Mouse (Mus musculus): ENCODE results near the gene Kcnq2. TPM values are rescaled to one million over a fixed set of nuclear protein-coding genes. Genes with fewer than 3 reads are reported as not detected.

Kcnq2 gene
- polyA plus RNA-seq (2014; fragmentation: Nextera tagmentation; extraction: Ambion mirVana) = 0.17 and 0.30 TPM in 2 replicates

DNA sequence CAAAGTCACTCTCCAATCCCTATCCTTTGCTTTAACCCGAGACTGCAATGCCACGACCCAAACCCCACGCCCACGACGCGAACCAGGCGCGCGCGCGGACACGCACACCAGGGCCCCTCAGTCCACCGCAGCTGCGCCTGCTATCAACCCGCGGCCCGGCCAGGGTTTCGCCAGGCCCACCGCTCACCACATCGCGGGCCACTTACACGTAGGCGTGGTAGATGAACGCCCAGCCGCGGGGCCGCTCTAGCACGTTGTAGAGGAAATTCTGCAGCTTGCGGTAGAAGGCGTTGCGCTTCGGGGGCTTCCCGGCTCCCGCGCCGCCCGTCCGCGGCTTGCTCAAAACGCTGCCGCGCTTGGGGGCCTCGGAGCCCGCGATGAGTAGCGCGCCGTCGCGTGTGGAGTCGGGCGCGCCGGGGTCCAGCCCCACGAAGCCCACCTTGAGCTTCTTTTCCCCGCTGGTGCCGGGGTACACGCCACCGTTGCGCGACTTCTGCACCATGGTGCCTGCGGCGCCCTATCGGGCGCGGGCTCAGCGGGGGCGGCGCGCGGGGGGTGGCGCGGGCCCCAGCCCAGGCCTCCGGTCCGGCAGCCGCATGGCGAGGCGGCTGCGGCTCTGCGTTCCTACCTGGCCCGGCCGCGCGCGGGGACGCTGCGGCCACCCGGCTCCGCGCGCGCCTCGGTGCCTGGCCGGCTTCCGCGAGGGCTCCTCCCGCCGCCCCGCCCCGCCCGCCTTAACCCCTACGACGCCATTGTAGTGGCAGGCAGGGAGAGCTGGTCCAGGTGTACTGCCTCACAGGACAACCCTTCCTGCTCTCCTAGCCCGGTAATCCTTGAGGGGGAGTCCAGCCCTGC is at the start of gene Kcnq2:
Gene Kcnq2 (minus strand): TSS at position 710 of the 855 bp plus-strand sequence.
- Histone ChIP-seq H3K9me3 (replicated peaks; ENCODE audit: control insufficient read depth, low read length) (no peaks in the 10 kb centered on the region), H3K27me3 (ENCODE audit: control insufficient read depth, insufficient read depth, low read length) (peaks cover 75% of the 10 kb centered on the region), H3K4me3 (ENCODE audit: low read depth, low read length) (peak within 1 kb of the TSS; percentile 42), H3K36me3 (ENCODE audit: control insufficient read depth, insufficient read depth, low read length) (no peaks in the 10 kb centered on the region), H3K4me2 (peak within 1 kb of the TSS; percentile 64), H3K27ac (ENCODE audit: low read depth, low read length) (no peak within 1 kb of the TSS), H3K4me1 (ENCODE audit: control insufficient read depth, insufficient read depth, low read length) (peaks cover 8% of the 10 kb centered on the region), H3K9ac (ENCODE audit: low read depth, low read length) (no peak within 1 kb of the TSS)
- ATAC-seq (replicated peaks; ENCODE audit: insufficient number of reproducible peaks, low FRiP score, low TSS enrichment) = no peak
- under 1% methylated on average over 99 of the region's 104 CpGs for WGBS (ENCODE audit: insufficient replicate concordance)

DNA sequence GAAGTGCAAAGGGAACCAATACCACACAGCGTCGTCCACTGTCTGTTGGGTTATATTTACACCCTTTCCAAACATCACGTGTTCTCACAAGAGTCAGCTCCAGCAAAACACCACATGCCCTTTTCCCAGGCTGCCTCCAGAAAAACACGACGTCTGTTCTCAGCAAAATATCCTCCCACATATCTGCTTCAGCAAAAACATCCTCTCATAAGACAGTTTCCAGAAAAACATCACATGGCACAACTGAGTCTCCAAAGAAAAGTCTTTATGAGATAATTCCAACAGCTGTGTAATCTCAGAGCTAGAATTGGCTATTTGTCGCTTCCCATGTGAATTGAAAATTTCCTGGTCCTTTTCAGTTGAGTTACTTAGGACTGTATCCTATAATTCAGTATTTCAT is 45.8 kb upstream of the Kcnq2 start:
- Histone ChIP-seq H3K4me1 (ENCODE audit: control insufficient read depth, insufficient read depth, low read length) (no peaks in the 10 kb centered on the region), H3K9ac (ENCODE audit: low read depth, low read length) (no peak overlapping the region), H3K9me3 (replicated peaks; ENCODE audit: control insufficient read depth, low read length) (no peaks in the 10 kb centered on the region), H3K4me3 (ENCODE audit: low read depth, low read length) (no peak overlapping the region), H3K27me3 (ENCODE audit: control insufficient read depth, insufficient read depth, low read length) (no peaks in the 10 kb centered on the region), H3K27ac (ENCODE audit: low read depth, low read length) (no peak overlapping the region), H3K36me3 (ENCODE audit: control insufficient read depth, insufficient read depth, low read length) (no peaks in the 10 kb centered on the region), H3K4me2 (no peak overlapping the region)
- ATAC-seq (replicated peaks; ENCODE audit: insufficient number of reproducible peaks, low FRiP score, low TSS enrichment) = no peak
- WGBS (ENCODE audit: insufficient replicate concordance) = 66% methylated on average over 6 of the region's 6 CpGs

DNA sequence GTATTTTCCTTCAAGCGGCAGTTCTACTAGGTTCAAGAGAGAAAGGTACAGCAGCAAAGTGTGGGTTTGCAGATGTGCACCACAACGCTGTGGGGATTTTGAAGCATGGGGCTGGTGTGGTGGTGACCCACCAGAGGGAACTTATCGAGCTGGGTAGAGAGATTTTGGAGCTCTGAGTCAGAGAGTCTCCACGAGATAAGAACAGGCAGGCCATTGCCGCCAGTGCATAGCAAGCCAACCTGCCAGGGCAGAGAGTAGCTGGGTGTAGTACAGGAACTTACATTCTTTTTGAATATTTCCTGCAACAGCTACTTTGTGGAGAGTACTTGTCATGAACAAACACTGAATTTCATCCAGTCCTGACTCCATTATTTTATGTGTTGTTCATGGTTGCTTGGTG is 43.4 kb upstream of the Kcnq2 start:
- no peak for ATAC-seq (replicated peaks; ENCODE audit: insufficient number of reproducible peaks, low FRiP score, low TSS enrichment)
- Histone ChIP-seq H3K4me3 (ENCODE audit: low read depth, low read length) (no peak overlapping the region), H3K27ac (ENCODE audit: low read depth, low read length) (no peak overlapping the region), H3K4me1 (ENCODE audit: control insufficient read depth, insufficient read depth, low read length) (no peaks in the 10 kb centered on the region), H3K9ac (ENCODE audit: low read depth, low read length) (no peak overlapping the region), H3K9me3 (replicated peaks; ENCODE audit: control insufficient read depth, low read length) (no peaks in the 10 kb centered on the region), H3K36me3 (ENCODE audit: control insufficient read depth, insufficient read depth, low read length) (no peaks in the 10 kb centered on the region), H3K27me3 (ENCODE audit: control insufficient read depth, insufficient read depth, low read length) (no peaks in the 10 kb centered on the region), H3K4me2 (no peak overlapping the region)
- 66% methylated on average over 5 of the region's 5 CpGs for WGBS (ENCODE audit: insufficient replicate concordance)

DNA sequence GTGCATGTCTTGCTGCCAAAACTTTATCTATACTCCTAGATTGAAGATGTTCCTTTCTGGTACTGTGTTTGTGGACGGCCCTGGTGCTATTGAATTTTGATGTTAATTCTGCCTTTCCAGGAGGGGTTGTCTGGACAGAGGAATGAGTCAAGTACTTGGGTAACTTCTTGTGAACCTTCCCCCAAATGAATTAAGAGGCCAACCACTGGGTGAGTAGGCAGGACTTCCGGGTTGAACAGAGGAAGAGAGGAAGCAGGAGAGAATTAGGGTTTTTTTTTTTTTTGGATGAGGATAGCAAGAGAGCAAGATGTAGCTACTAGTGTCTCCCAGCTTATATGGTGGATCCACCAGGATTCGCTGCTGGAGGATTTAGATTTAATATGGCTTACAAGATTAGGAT is 42.9 kb upstream of the Kcnq2 start:
- H3K27me3 ChIP-seq (ENCODE audit: control insufficient read depth, insufficient read depth, low read length) = no peaks in the 10 kb centered on the region

DNA sequence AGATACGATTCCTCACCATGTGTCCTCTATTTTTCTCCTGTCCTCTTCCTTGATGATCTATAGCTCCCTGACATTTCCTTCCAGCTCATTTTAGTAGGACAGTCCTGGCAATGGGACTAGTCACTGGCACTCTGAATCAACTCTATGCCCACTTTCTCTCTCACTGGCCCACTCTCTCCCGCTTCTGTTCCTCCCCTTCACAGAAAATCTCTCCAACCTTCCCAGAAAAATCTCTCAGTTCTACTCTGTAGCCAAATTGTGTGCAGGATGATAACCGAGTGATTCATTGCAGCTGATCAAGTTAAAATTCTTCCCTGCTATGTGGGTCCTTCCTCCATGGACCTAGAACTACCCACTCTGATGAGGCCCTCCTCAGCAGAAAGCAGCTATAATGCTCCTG is 39.5 kb upstream of the Kcnq2 start:
- 83% methylated on average over 3 of the region's 3 CpGs for WGBS (ENCODE audit: insufficient replicate concordance)
- Histone ChIP-seq H3K4me1 (ENCODE audit: control insufficient read depth, insufficient read depth, low read length) (no peaks in the 10 kb centered on the region), H3K36me3 (ENCODE audit: control insufficient read depth, insufficient read depth, low read length) (no peaks in the 10 kb centered on the region), H3K27ac (ENCODE audit: low read depth, low read length) (no peak overlapping the region), H3K9ac (ENCODE audit: low read depth, low read length) (no peak overlapping the region), H3K4me2 (no peak overlapping the region), H3K9me3 (replicated peaks; ENCODE audit: control insufficient read depth, low read length) (no peaks in the 10 kb centered on the region), H3K4me3 (ENCODE audit: low read depth, low read length) (no peak overlapping the region), H3K27me3 (ENCODE audit: control insufficient read depth, insufficient read depth, low read length) (no peaks in the 10 kb centered on the region)
- no peak for ATAC-seq (replicated peaks; ENCODE audit: insufficient number of reproducible peaks, low FRiP score, low TSS enrichment)

More for the DNA sequence above, 42.9 kb upstream of the Kcnq2 start:
- ATAC-seq (replicated peaks; ENCODE audit: insufficient number of reproducible peaks, low FRiP score, low TSS enrichment) = no peak
- H3K36me3 ChIP-seq (ENCODE audit: control insufficient read depth, insufficient read depth, low read length) = no peaks in the 10 kb centered on the region
- H3K4me3 ChIP-seq (ENCODE audit: low read depth, low read length) = no peak overlapping the region
- H3K4me1 ChIP-seq (ENCODE audit: control insufficient read depth, insufficient read depth, low read length) = no peaks in the 10 kb centered on the region
- H3K9ac ChIP-seq (ENCODE audit: low read depth, low read length) = no peak overlapping the region
- no peak overlapping the region for H3K27ac ChIP-seq (ENCODE audit: low read depth, low read length)
- H3K9me3 ChIP-seq (replicated peaks; ENCODE audit: control insufficient read depth, low read length) = no peaks in the 10 kb centered on the region
- whole genome bisulfite sequencing (ENCODE audit: insufficient replicate concordance) = 69% methylated on average over 3 of the region's 3 CpGs
- no peak overlapping the region for H3K4me2 ChIP-seq

DNA sequence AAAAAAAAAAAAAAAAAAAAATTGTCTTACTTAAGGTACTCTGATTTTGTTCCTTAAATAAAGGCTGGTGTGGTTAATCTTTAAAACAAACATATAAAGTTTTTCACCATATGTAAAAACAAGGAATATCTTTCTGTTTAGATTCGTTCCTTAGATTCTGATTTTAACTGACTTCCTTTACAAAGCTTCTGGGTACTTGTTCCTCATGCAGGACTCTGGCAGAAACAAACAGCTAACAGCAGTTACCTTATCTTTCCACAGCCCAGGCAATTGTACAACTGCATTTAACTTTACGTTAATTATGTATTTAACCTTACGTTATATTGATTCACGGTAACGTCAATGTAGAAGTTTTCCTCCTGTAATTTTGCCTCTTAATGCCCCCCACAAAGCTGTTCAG is 31.4 kb upstream of the Kcnq2 start:
- Histone ChIP-seq H3K9ac (ENCODE audit: low read depth, low read length) (no peak overlapping the region), H3K4me3 (ENCODE audit: low read depth, low read length) (no peak overlapping the region), H3K36me3 (ENCODE audit: control insufficient read depth, insufficient read depth, low read length) (no peaks in the 10 kb centered on the region), H3K27ac (ENCODE audit: low read depth, low read length) (no peak overlapping the region), H3K4me2 (no peak overlapping the region), H3K27me3 (ENCODE audit: control insufficient read depth, insufficient read depth, low read length) (no peaks in the 10 kb centered on the region), H3K4me1 (ENCODE audit: control insufficient read depth, insufficient read depth, low read length) (no peaks in the 10 kb centered on the region), H3K9me3 (replicated peaks; ENCODE audit: control insufficient read depth, low read length) (no peaks in the 10 kb centered on the region)
- 87% methylated on average over 5 of the region's 5 CpGs for WGBS (ENCODE audit: insufficient replicate concordance)
- ATAC-seq (replicated peaks; ENCODE audit: insufficient number of reproducible peaks, low FRiP score, low TSS enrichment) = no peak

DNA sequence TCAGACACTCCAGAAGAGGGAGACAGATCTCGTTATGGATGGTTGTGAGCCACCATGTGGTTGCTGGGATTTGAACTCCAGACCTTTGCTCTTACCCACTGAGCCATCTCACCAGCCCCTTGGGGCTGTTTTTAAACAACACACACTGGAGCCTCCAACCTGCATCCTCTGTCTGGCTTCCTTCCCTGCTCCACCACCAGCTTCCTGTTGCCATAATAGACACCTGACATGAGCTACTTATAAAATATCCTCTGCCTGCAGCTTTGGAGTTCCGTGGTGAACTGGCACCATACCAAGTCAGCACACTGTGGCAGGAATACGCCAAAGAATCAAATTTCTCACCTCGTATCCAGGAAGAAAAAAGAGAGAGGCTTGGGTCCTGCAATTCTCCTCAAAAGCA is 25.7 kb upstream of the Kcnq2 start:
- no peak overlapping the region for H3K9ac ChIP-seq (ENCODE audit: low read depth, low read length)
- H3K4me2 ChIP-seq = no peak overlapping the region
- H3K36me3 ChIP-seq (ENCODE audit: control insufficient read depth, insufficient read depth, low read length) = no peaks in the 10 kb centered on the region
- peaks cover 22% of the 10 kb centered on the region for H3K27me3 ChIP-seq (ENCODE audit: control insufficient read depth, insufficient read depth, low read length)
- 72% methylated on average over 4 of the region's 4 CpGs for WGBS (ENCODE audit: insufficient replicate concordance)
- no peak overlapping the region for H3K4me3 ChIP-seq (ENCODE audit: low read depth, low read length)
- no peak for ATAC-seq (replicated peaks; ENCODE audit: insufficient number of reproducible peaks, low FRiP score, low TSS enrichment)
- no peak overlapping the region for H3K27ac ChIP-seq (ENCODE audit: low read depth, low read length)
- H3K4me1 ChIP-seq (ENCODE audit: control insufficient read depth, insufficient read depth, low read length) = peaks cover 25% of the 10 kb centered on the region
- no peaks in the 10 kb centered on the region for H3K9me3 ChIP-seq (replicated peaks; ENCODE audit: control insufficient read depth, low read length)

DNA sequence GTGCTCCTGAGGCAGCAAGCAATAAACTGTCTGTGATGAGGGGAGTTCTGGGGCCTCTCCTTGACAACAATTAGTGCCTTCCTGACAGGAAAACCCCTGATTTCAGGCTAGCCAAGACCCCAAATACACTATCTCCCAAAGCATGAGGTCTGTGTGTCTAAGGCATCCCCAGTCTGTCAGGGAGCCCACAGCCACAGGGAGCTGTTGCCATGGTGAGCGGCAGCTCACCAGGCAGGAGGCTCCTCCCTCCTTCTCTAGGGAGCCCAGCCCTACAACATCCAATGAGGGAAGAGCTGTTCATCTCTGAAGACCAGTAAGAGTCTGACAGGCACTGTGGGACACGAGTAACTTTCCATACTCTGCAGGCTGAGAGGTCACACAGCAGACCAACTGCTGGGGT is 24.7 kb upstream of the Kcnq2 start:
- Histone ChIP-seq H3K4me1 (ENCODE audit: control insufficient read depth, insufficient read depth, low read length) (peaks cover 33% of the 10 kb centered on the region), H3K27ac (ENCODE audit: low read depth, low read length) (peak overlapping the region; percentile 75), H3K36me3 (ENCODE audit: control insufficient read depth, insufficient read depth, low read length) (no peaks in the 10 kb centered on the region), H3K4me2 (peak overlapping the region; percentile 36), H3K27me3 (ENCODE audit: control insufficient read depth, insufficient read depth, low read length) (peaks cover 29% of the 10 kb centered on the region), H3K9ac (ENCODE audit: low read depth, low read length) (no peak overlapping the region; the same call in 1 of the 2 replicates), H3K4me3 (ENCODE audit: low read depth, low read length) (no peak overlapping the region), H3K9me3 (replicated peaks; ENCODE audit: control insufficient read depth, low read length) (no peaks in the 10 kb centered on the region)
- peak; percentile 49 for ATAC-seq (replicated peaks; ENCODE audit: insufficient number of reproducible peaks, low FRiP score, low TSS enrichment)
- 4% methylated on average over 2 of the region's 2 CpGs for WGBS (ENCODE audit: insufficient replicate concordance)

DNA sequence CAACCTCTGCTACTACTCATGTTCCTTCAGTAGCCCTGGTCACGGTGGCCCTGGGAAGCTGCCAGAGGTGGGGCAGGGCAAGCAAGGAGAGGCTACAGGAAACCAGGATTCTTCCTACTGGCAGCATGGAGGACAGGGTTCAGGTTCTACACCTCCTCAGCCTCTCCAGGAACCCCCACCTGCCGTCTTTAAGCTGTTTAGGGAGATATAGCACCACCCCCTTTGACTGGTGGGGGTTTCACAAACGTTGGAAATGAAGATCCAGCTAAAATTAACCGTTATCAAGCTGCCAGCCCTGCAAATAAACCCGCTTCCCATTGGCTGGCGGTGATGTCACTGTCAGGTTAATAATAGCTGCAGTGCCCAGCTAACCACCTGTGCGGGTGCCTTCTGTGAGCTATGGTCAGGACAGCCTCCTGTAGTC is 24.0 kb upstream of the Kcnq2 start:
- Histone ChIP-seq H3K4me2 (peak overlapping the region; percentile 36), H3K36me3 (ENCODE audit: control insufficient read depth, insufficient read depth, low read length) (no peaks in the 10 kb centered on the region), H3K27me3 (ENCODE audit: control insufficient read depth, insufficient read depth, low read length) (peaks cover 29% of the 10 kb centered on the region), H3K9me3 (replicated peaks; ENCODE audit: control insufficient read depth, low read length) (no peaks in the 10 kb centered on the region), H3K4me3 (ENCODE audit: low read depth, low read length) (no peak overlapping the region), H3K4me1 (ENCODE audit: control insufficient read depth, insufficient read depth, low read length) (peaks cover 37% of the 10 kb centered on the region), H3K27ac (ENCODE audit: low read depth, low read length) (peak overlapping the region; percentile 75), H3K9ac (ENCODE audit: low read depth, low read length) (no peak overlapping the region; the same call in 1 of the 2 replicates)
- 36% methylated on average over 7 of the region's 7 CpGs for WGBS (ENCODE audit: insufficient replicate concordance)
- ATAC-seq (replicated peaks; ENCODE audit: insufficient number of reproducible peaks, low FRiP score, low TSS enrichment) = 0 out of 2 replicates have a peak, but pooled peaks have one; percentile 24
